Mouse (Mus musculus) lung, postnatal 10 days (tissue): ENCODE results near the gene Sfmbt2.
"Not testable (repeated sequence)": the region's sequence is repeated elsewhere in the genome, so short reads cannot be mapped to it uniquely, and the experiment has no call there.

ENCODE experiments used
- DNase-seq: peaks from one replicate; pipeline ENCODE4 v3.0.0; 2021

Gene Sfmbt2

GRCm38 (mm10) chr2:10370176-10370575 is at the start of gene Sfmbt2:
Gene Sfmbt2, plus strand, starts transcription at chr2:10370510.
- DNase-seq = no peak

- DNase-seq = peak; percentile 24
These were observed 49.2 kb upstream of the Sfmbt2 start for GRCm38 (mm10) chr2:10321093-10321492.

- no peak for DNase-seq
These were observed 47.1 kb upstream of the Sfmbt2 start for GRCm38 (mm10) chr2:10323173-10323572.

DNA sequence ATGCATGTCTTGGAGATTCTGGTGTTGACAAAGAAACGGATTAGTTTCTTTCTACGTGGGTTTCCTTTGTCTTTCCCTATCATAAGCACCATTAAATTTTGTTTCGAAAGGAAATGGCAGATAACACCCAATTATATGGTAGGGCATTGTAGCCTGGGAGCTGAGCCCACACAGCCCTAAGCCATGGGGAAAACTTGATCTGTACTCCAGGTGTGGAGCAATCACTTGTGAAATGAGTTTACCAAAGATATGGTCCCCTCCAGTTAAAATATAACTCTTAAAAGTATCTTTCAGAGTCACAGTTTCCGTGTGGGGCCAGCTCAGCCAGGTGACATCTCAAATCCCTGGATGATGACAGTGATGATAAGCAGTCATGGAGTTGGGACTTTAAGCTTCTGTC is 45.3 kb upstream of the Sfmbt2 start:
- DNase-seq = no peak

DNA sequence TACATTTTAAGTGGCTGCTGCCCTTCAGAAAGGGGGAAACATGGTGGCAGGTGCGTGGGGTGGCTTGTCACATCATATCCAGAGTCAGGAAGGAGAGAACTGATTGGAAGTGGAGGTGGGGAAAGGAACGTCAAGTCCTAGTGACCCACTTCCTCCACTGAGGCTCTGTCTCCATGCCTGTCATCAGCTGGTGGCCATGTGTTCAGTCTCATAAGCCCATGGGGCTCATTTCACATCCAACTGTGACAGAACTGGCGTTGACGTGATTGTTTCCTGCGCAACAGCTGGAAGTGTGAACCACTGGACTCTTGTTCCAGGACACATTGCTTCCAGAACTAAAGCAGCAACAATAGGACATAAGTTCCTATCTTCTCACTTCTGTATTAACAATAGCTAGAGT is 40.1 kb upstream of the Sfmbt2 start:
- DNase-seq = no peak

DNA sequence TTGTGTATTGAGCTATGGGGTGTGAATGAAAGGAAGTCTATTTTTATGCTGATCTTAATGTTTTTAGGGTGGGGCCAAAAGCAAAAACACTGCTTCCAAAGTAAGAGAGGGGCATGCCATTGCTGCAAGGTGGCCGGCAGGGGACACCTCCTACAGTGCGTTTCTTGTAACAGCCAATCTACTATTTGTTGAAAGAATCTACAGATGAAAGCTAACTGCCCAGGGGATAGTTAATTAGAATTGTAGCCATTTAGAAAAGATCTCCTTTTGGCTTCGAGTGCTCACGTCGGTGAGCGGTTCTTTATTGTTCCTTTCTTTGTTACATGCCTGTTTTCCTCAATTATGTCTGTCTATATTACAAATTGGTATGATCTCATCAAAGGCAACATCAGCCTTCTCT is 36.0 kb upstream of the Sfmbt2 start:
- DNase-seq = no peak

DNA sequence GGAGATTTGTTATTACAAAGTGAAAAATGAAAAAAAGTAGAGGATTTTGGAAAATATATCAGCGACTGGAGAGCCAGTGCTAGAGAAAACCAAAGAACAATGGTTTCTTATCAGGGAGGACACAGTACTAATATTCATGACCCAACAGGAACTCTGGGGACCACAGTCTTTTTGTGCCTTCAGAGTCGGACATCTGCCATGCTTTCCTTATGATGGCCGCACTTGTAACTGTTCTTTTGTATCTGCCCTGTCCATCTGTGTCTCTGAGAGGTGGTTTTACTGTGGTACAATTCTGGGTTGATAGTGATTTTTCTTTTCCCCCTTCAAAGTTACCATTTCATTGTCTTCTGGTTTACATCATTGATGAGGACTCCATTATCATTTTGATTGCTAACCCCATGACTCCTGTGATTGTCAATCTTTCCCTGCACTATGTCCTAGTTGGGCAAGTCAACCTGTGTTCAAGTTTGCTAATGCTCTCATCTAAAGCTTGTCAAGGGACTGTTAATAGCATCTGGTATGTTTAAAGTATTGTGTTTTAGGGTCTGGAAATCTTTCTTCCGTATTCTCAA is 35.2 kb upstream of the Sfmbt2 start:
- DNase-seq = no peak

DNA sequence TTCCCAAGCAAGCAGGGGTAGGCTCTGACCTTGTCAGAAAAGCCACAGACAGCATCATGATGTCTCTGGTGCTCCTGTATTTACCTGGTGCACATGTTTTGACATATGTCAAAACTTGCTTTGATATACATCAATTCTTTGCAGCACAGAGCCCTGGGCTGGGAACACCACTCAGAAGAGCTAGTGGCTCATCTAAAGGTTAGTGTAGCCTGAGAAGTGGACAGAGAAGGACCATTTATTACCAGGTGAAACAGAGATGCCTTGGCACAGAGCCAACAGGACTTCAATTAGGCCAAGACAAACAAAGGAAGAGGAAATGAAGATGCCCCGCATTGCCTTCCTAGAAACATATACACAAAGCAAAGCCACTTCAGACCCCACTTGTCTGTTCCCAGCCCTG is 30.3 kb upstream of the Sfmbt2 start:
- no peak for DNase-seq

GRCm38 (mm10) chr2:10343523-10343922 is 26.8 kb upstream of the Sfmbt2 start:
- no peak for DNase-seq

DNA sequence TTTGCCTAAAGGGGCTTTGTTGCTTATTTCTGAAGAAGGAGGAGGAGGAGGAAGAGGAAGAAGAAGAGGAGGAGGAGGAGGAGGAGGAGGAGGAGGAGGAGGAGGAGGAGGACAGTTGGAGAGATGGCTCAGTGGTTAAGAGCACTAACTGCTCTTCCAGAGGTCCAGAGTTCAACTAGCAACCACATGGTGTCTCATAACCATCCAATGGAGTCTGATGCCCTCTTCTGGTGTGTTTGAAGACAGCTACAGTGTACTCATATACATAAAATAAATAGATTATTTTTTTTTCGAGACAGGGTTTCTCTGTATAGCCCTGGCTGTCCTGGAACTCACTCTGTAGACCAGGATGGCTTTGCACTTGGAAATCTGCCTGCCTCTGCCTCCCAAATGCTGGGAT is 26.2 kb upstream of the Sfmbt2 start:
- DNase-seq = not testable (repeated sequence)

DNA sequence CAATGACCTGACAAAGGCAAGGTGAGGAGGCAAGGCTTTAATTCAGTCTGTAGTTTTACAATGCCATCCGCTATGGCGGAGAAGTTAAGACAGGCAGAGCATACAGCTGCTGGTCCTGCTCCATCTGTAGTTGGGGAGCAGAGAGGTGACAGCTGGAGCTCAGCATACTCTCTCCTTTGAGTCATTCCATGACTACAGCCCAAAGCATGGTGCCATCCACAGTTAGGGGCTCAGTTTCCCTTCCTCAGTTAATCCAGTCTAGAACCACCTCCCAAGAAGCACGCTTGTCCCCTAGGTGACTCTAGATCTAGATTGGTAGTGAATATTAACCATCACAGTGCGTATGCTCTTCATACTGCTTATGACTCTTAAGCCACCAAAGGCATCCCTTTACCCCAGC is 23.1 kb upstream of the Sfmbt2 start:
- DNase-seq = no peak

DNA sequence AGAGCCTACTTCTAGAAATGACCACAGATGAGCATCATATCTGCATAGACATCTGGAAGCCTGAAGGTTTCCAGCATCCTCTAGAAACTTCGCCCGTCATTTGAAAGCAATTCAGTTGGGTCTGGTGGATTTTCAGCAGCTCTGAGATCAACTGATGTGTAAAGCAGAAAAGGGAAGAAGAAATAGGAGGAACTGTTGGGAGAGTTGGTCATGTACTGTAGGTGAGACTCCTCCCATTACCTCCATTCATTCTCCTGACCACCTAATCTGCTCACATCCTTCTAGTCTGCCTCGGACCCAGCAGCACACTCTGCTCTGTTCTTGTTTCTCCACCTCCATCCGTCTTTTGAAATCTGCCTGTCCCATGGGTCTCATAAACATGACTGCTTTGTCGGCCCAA is 22.3 kb upstream of the Sfmbt2 start:
- no peak for DNase-seq

DNA sequence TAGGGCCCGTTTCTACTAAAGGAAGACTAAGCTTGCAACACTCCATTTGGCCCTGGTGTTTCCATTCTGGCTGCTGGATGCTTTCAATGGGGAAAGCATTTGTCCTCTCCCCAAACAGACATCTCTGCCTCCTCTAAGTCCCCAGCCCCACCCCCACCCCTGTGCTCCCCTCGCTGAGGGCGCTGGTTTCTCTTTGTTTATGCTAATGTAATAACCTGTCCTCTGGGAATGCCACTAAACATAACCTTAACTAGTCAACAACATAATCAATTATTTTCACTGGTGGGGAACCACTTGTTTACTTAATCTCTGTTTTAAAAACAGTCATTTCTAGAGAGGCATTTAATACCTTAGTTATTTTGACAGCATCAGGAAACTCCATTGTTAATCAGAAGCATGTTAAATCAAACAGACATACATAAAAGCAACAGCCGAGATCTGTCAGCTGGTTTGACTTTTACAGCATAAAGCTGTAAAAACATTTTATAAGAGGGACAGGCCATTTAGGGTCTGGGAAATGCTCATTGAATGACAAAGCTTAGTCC is 20.0 kb upstream of the Sfmbt2 start:
- no peak for DNase-seq

DNA sequence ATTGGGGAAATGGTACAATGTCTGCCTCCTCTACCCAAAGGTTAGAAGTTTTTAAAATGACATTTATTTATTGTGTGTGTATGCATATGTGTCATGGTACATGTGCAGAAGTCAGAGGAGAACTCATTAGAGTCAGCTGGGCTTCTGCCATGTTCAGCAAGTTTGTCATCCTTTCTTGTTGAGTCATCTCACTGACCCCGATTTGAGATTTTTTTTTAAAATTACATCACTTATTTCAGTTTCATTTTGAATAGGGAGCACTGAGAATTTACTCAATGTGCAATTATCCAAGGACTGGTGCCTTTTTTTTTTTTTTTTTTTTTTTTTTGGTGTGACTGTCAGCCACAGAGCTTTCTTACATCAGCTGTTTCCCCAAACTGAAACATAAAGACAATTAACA is 19.2 kb upstream of the Sfmbt2 start:
- no peak for DNase-seq

DNA sequence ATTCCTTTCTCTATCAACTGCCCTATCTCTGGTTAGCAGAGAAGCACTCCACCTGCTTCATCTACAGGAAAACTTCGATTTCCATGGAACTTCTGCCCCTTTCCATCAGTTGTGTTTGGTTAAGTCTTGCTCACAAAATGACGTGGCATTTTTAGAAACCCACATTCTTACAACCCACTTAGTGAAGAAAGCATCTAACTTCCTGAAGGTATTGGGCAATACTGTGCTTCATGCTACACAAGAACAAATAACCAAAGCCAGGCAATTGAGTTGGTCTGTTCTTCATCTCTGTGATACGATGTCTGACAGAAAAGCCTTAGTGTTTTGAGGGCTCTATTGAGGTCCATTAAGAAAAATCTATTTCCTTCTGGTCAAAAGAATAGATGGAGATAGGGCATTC is 17.4 kb upstream of the Sfmbt2 start:
- no peak for DNase-seq

- no peak for DNase-seq
These were observed 16.4 kb upstream of the Sfmbt2 start for GRCm38 (mm10) chr2:10353889-10354288.

- DNase-seq = no peak
These were observed 10.4 kb upstream of the Sfmbt2 start for GRCm38 (mm10) chr2:10359861-10360260.

DNA sequence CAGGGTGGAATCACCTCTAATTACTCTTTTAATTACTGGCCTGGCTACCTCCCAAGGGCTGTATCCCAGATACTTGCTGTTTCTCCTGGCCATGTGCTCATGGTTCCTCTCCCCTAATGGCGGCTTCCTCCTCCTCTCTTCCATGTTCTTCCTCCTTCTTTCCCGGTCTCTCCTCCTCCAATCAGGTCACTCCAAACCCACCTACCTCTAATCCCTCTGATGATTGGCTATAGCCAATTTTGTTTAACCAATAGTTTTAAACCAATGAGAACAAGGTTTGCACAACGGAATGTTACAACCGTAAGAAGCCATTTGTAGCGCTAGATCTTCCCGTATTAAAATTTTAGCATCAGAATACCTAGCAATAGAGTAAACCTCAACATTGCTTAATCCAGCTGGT is 5.2 kb upstream of the Sfmbt2 start:
- no peak for DNase-seq

GRCm38 (mm10) chr2:10366284-10366683 is 4.0 kb upstream of the Sfmbt2 start:
- peak; percentile 2 for DNase-seq

DNA sequence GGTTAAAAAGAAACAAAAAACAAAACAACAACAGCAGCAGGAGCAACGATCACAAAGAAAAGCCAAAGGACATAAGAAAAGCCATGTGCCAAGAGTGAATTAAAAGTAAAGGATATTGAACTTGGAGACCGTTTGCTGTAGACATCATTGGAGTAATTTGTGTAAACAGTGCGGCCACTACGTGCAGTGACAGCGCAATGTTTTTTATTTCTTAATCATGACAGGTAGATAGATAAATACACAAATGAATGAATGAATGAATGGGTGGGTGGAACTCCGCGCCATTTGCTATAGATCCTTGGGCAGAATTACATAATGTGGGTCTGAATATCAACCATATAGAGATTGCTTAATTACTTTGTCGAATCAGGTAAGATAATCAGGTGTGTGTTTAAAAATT is 634 bp upstream of the Sfmbt2 start:
- DNase-seq = no peak

DNA sequence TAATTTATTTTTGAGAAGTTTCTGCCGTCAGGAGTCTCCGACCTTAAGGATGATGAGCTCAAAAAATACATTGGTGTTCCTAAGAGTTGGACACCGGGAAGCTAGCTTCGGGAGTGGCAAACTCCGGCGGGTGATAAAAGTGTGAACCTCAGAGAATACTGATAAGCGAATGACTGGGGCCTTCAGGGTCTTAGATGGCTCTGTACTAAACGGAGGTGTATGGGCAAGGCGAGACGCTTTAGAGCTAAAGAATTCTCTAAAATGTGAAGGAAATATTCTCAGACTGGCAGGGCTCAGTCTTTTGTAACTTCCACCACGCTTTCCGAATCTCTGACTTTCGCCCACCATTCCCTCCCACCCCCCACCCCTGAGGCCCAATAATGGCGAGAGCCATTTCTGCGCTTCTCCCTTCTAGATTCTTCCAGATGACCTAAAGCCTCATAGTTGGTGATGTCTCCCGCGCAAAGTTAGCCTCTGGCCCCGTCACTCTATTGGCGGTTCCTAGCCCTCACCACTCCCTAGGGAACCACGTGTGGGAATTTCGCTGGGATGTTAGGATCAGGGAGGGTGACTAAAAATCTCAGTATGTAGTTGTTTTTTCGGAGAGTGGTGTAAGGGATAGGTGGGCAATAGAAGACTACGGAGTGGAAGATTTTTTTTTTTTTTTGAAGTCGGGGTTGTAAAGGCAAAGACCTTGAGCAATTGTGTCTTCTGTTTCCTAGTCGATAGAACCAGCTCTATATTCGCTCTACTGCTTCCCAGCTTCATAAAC is 563 bp downstream of the Sfmbt2 start:
- DNase-seq = no peak

DNA sequence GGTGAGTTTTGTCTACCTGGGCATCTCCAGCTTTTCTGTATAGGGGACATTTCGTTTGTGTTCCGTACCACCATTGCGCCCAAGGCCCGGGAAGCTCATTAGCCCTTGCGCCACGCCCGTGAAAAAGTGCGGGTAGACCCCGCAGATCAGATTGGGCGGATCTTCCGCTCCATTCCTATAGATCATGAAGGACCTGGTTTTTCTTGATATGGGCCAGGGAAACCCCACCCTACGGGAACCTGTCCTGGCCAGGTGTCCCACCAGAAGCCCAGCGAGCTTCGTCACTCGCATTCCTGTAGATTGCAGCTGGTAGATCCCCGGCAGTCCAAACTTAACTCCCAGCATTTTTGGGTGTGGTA is 1.1 kb downstream of the Sfmbt2 start:
- no peak for DNase-seq

- no peak for DNase-seq
These were observed 1.6 kb downstream of the Sfmbt2 start for GRCm38 (mm10) chr2:10371899-10372298.

DNA sequence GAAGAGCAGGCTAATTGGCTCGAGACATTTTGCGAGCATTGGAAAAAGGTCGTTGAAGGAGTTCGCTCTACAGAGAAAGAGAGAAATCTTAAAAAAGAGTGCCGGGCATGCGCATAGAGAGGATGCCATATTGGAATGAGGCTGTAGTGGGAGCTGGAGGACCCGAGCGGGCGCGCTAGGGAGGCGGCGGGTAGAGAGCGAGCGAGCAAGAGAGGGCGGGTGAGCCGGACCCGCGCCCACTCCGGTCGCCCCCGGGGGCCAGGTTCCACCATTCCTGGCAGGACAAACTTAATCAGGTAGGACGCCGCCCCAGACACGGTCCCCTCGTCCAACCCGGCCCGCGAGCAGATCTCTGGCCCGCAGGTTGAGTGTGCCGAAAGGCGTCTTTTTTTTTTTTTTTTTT is 2.0 kb downstream of the Sfmbt2 start:
- DNase-seq = peak; percentile 76
